Mouse (Mus musculus): ENCODE results near the gene Mapk8ip2.

DNA sequence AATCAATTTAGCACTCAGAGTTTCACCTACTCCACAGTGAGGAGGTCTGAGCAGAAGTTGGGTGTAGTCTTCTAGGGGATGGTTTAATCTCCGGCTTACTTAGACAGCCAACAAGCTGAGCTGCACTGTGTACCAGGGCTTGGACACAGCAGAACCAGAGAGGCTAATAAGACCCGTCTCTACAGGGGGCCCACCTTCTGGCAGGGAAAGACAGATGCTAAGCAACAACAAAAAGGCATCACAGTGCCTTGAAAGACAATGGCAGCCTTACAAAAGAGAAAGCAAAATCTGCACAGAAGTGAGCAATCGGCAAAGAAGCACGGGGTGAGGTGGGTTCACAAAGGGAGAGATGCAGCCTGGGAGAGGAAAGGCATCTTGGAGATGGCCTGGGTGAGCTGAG lies 42.4 kb downstream of the Mapk8ip2 start:
- no peak for TF ChIP-seq CTCF (conservative IDR thresholded peaks at IDR 0.05; ENCODE audit: low read length)
- no peak for TF ChIP-seq NANOG (IDR thresholded peaks at IDR 0.05; ENCODE audit: borderline replicate concordance, low read length)
- no peak for TF ChIP-seq POU5F1 (IDR thresholded peaks at IDR 0.05; ENCODE audit: borderline replicate concordance, low read length)

Data from E14TG2a.4 (cell line).